Mouse (Mus musculus) intestine, embryonic 16.5 days (tissue): Measurements from ENCODE around the gene Cdh9. TPM values are rescaled to one million over a fixed set of nuclear protein-coding genes. Genes with fewer than 3 reads are reported as not detected.

Source experiments
- ATAC-seq: fragments of 200-750 bp; cut with Nextera tagmentation; 2 replicates; pipeline ENCODE4 v1.8.0; 2017; ENCODE audit warnings: moderate TSS enrichment, moderate library complexity
- H3K27ac ChIP-seq: fragments of 300-500 bp; sonication (generic); 2 replicates; pipeline ENCODE4 v1.5.1; 2014; ENCODE audit warnings: mild to moderate bottlenecking, low read length
- H3K27me3 ChIP-seq: fragments of 300-500 bp; sonication (generic); replicated peaks from 2 replicates; pipeline ENCODE4 v1.6.1; 2014; ENCODE audit warnings: low read length, control low read depth, mixed read lengths; ENCODE audit not compliant: control insufficient read depth, insufficient read depth
- H3K36me3 ChIP-seq: fragments of 300-500 bp; sonication (generic); 2 replicates; pipeline ENCODE4 v1.6.1; 2014; ENCODE audit warnings: low read length, control low read depth; ENCODE audit not compliant: control insufficient read depth, insufficient read depth
- H3K4me1 ChIP-seq: fragments of 300-500 bp; sonication (generic); 2 replicates; pipeline ENCODE4 v1.6.1; 2014; ENCODE audit warnings: low read length, control low read depth, mixed read lengths; ENCODE audit not compliant: control insufficient read depth, insufficient read depth
- H3K4me2 ChIP-seq: fragments of 300-500 bp; sonication (generic); 2 replicates; pipeline ENCODE4 v1.6.1; 2014; ENCODE audit warnings: low read depth, low read length, control low read depth
- H3K4me3 ChIP-seq: fragments of 300-500 bp; sonication (generic); 2 replicates; pipeline ENCODE4 v1.5.1; 2014; ENCODE audit warnings: mild to moderate bottlenecking, low read length
- H3K9ac ChIP-seq: fragments of 300-500 bp; sonication (generic); 2 replicates; pipeline ENCODE4 v1.6.1; 2014; ENCODE audit warnings: low read depth, low read length
- H3K9me3 ChIP-seq: fragments of 300-500 bp; sonication (generic); 2 replicates; pipeline ENCODE4 v1.6.1; 2016; ENCODE audit warnings: low read length, control low read depth; ENCODE audit not compliant: control insufficient read depth
- WGBS: fragments of 180-500 bp; shearing (Covaris S2); extraction: QIAGEN DNeasy Blood & Tissue Kit; methylation state at CpG from one replicate; pipeline ENCODE4 v1.1.7; 2014; 5-methylcytosine and 5-hydroxymethylcytosine counted together
- polyA plus RNA-seq: library from polyadenylated mRNA; unstranded; fragments of >200 nt; fragmentation: Nextera tagmentation; extraction: Ambion mirVana; gene quantifications from 2 replicates; pipeline ENCODE4 v1.2.1, GENCODE M21; 2015

Cdh9 gene
- polyA plus RNA-seq, 1 experiment from 2014 or later = 0.89 TPM

DNA sequence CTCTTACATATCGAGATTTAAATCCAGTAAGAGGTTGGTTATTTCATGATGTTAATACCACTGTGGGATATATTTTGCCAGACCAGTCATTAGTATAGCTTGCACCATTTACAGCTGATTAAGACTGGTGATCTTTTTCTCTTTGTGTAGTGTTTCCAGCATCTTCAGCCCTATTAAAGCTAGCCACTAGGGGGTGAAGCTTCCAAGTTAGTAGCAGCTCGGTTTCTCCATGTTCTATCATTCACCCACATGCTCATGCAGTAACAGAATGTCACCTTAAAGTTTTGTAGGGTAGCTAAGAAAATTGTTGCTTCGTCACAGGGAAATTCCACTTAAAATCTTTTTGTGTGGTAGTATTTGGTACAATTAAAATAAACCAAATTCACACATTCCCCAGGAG, 82.2 kb downstream of the Cdh9 start:
- Histone ChIP-seq H3K9me3 (no peaks in the 10 kb centered on the region), H3K27me3 (no peaks in the 10 kb centered on the region), H3K4me3 (no peak overlapping the region), H3K27ac (no peak overlapping the region), H3K4me2 (no peak overlapping the region), H3K9ac (no peak overlapping the region), H3K36me3 (no peaks in the 10 kb centered on the region), H3K4me1 (no peaks in the 10 kb centered on the region)
- no peak for ATAC-seq
- WGBS = 72% methylated on average over 3 of the region's 3 CpGs

DNA sequence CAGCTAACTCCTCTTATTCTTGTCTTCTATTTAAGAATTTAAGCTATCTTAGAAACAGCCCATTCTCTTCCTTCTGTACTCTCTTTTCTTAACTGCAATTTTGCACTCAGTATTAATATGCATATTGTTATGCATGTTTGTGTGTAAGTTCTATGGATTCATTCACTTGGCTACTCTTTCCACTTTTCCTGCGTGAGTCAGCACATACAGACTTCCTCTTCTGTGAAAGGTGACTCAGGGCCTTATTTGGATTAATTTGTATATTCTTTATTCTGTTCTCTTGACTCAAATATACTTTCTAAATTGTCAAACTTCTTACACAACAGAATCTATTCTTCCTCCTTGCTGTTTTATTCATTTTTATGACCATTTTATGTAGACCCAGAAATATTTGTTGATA, 85.5 kb downstream of the Cdh9 start:
- Histone ChIP-seq H3K9me3 (no peaks in the 10 kb centered on the region), H3K36me3 (no peaks in the 10 kb centered on the region), H3K27ac (no peak overlapping the region), H3K4me3 (no peak overlapping the region), H3K27me3 (no peaks in the 10 kb centered on the region), H3K9ac (no peak overlapping the region), H3K4me2 (no peak overlapping the region), H3K4me1 (no peaks in the 10 kb centered on the region)
- WGBS = 84% methylated on average over 1 of the region's 1 CpGs
- ATAC-seq = no peak

DNA sequence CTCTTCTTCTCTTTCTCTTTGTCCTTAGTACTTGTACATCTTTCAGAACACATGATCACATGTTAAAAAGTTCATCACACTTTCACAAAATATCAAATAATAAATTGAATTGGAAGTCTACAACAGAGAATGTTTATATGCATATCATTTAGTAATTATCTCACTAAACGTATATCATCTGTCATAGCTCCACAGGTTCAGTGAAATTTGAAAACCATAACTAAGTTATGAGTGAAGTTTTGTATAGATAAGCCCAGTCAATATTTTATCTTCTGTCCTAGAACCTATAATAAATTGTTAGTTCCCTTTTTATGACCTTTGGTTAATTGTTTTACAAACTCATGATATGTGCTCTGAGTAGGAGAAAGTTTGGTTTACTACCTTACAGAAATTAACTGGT, 106.2 kb downstream of the Cdh9 start:
- no peak overlapping the region for H3K27ac ChIP-seq
- no peaks in the 10 kb centered on the region for H3K4me1 ChIP-seq
- H3K4me3 ChIP-seq = no peak overlapping the region
- H3K9ac ChIP-seq = no peak overlapping the region
- no peak for ATAC-seq
- no peaks in the 10 kb centered on the region for H3K9me3 ChIP-seq
- no peak overlapping the region for H3K4me2 ChIP-seq
- no peaks in the 10 kb centered on the region for H3K27me3 ChIP-seq
- H3K36me3 ChIP-seq = no peaks in the 10 kb centered on the region
- 71% methylated on average over 1 of the region's 1 CpGs for WGBS

DNA sequence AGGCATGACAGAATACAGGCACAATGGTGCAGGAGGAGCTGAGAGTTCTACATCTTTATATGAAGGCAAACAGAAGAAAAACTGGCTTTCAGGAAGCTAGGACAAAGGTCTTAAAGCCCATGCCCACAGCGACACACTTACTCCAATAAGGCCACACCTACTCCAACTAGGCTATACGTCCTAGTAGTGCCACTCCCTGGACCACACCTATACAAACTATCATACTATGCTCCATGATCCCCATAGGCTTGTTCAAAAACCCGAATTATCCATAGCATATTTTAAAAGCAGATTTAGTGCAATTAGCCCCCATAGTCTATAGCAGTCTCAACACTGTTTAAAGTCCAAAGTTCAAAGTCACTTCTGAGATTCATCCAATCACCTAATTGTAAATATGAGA, 154.0 kb downstream of the Cdh9 start:
- Histone ChIP-seq H3K9ac (no peak overlapping the region), H3K4me1 (no peaks in the 10 kb centered on the region), H3K27ac (no peak overlapping the region), H3K27me3 (no peaks in the 10 kb centered on the region), H3K4me2 (no peak overlapping the region), H3K9me3 (no peaks in the 10 kb centered on the region), H3K4me3 (no peak overlapping the region), H3K36me3 (no peaks in the 10 kb centered on the region)
- ATAC-seq = peak; percentile 82
- 57% methylated on average over 3 of the region's 3 CpGs for WGBS

DNA sequence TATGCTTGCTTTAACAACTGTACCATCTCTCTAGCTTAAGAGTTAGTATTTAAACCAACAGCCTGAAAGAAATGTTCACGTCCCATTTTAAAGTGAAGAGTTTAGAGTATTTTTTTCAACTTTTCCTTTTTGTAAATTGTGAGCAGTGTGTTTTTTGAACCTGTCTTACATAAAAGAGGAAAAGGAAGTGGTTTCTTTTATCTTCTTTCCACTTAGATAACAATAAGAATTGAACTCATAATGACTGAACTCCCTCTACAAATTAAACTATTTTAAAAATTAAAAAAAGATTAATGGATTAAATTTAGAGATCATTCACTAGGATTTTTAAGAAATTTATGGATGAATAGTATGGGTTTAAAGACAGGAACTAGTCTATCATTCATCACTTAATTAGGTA, 168.1 kb downstream of the Cdh9 start:
- no peak for ATAC-seq
- Histone ChIP-seq H3K4me2 (no peak overlapping the region), H3K27me3 (no peaks in the 10 kb centered on the region), H3K4me1 (no peaks in the 10 kb centered on the region), H3K36me3 (no peaks in the 10 kb centered on the region), H3K4me3 (no peak overlapping the region), H3K9me3 (no peaks in the 10 kb centered on the region), H3K27ac (no peak overlapping the region), H3K9ac (no peak overlapping the region)
- 96% methylated on average over 1 of the region's 1 CpGs for WGBS
